Mouse (Mus musculus) natural killer cell, adult 2 months (primary cell): ENCODE data around the gene Atp6v1f.

Source experiments
- DNase-seq, 2 experiments: peaks; one replicate each; pipeline ENCODE4 v3.0.0; 2022; ENCODE audit warnings: low spot score in 2 of 2

The Atp6v1f gene

GRCm38 (mm10) chr6:29461502-29461901 lies 6.0 kb upstream of the Atp6v1f start:
- no peak for DNase-seq

- DNase-seq: no peak
Measured at GRCm38 (mm10) chr6:29463388-29463787, 4.1 kb upstream of the Atp6v1f start.

GRCm38 (mm10) chr6:29468851-29469250 lies 1.3 kb downstream of the Atp6v1f start:
- no peak for DNase-seq

GRCm38 (mm10) chr6:29471137-29471536 lies 3.6 kb downstream of the Atp6v1f start, which contains the start of gene Atp6v1fnb:
Atp6v1fnb (plus strand) TSS chr6:29471437.
- DNase-seq: no peak

GRCm38 (mm10) chr6:29473941-29474691 lies 6.6 kb downstream of the Atp6v1f start:
- DNase-seq: peak; percentile 42 to 57

GRCm38 (mm10) chr6:29474736-29475135 lies 7.2 kb downstream of the Atp6v1f start:
- DNase-seq: no peak

- DNase-seq: no peak
Measured at GRCm38 (mm10) chr6:29482691-29483090, 15.2 kb downstream of the Atp6v1f start.

GRCm38 (mm10) chr6:29484716-29485559 lies 17.4 kb downstream of the Atp6v1f start:
- peak; percentile 39 to 52 for DNase-seq

- no peak for DNase-seq
Measured at GRCm38 (mm10) chr6:29485951-29486350, 18.4 kb downstream of the Atp6v1f start.

GRCm38 (mm10) chr6:29494101-29494500 lies 26.6 kb downstream of the Atp6v1f start:
- DNase-seq: no peak

- DNase-seq: no peak
Measured at GRCm38 (mm10) chr6:29496270-29496669, 28.8 kb downstream of the Atp6v1f start.

GRCm38 (mm10) chr6:29497791-29498190 lies 30.3 kb downstream of the Atp6v1f start:
- no peak for DNase-seq

GRCm38 (mm10) chr6:29500177-29500576 lies 32.7 kb downstream of the Atp6v1f start:
- no peak for DNase-seq

GRCm38 (mm10) chr6:29500810-29501209 lies 33.3 kb downstream of the Atp6v1f start:
- no peak for DNase-seq

- no peak for DNase-seq
Measured at GRCm38 (mm10) chr6:29501599-29501998, 34.1 kb downstream of the Atp6v1f start.

GRCm38 (mm10) chr6:29505493-29505892 lies 38.0 kb downstream of the Atp6v1f start:
- no peak for DNase-seq

- no peak for DNase-seq
Measured at GRCm38 (mm10) chr6:29506834-29507233, 39.3 kb downstream of the Atp6v1f start.

- no peak for DNase-seq
Measured at GRCm38 (mm10) chr6:29507447-29508309, 40.2 kb downstream of the Atp6v1f start, which contains the start of gene Kcp. Kcp (minus strand) TSS chr6:29507952.

GRCm38 (mm10) chr6:29509086-29509485 lies 41.6 kb downstream of the Atp6v1f start:
- no peak for DNase-seq

GRCm38 (mm10) chr6:29513284-29513683 lies 45.8 kb downstream of the Atp6v1f start:
- peak in 1 of 2 experiments; percentile 18 for DNase-seq

GRCm38 (mm10) chr6:29517139-29517538 lies 49.6 kb downstream of the Atp6v1f start:
- DNase-seq: peak; percentile 60 to 83
